Mouse (Mus musculus): ENCODE measurements around the gene Rnaset2b.
"Not testable (repeated sequence)": the region's sequence is repeated elsewhere in the genome, so short reads cannot be mapped to it uniquely, and the experiment has no call there.

DNA sequence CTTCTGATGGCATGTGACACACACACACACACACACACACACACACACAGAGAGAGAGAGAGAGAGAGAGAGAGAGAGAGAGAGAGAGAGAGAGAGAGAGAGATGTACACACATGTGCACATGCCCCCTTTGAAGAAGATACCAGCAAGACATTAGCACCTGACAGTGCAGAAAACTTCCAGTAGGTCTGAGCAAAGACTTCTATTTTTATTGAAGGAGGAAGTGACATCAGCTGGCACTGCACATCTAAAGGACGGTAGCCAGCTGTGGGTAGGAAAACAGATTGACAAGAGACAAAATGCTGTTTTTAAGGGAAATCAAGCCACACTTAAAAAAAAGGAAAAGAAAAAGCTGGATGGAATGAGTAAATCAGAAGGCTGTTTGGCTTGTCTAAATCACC, 43.8 kb downstream of the Rnaset2b start:
- TF ChIP-seq CTCF, EP300 (IDR thresholded peaks at IDR 0.05): not testable (repeated sequence)

All from lung, postnatal 0 days (tissue).